Mouse (Mus musculus) lung, adult 10 weeks (tissue): ENCODE results near the gene Zfp605. TPM values are rescaled to one million over a fixed set of nuclear protein-coding genes. Genes with fewer than 3 reads are reported as not detected.

Experiments
- polyA plus RNA-seq: library from polyadenylated mRNA; stranded (reverse); fragments of 350-450 nt; fragmentation: Illumina TruSeq; extraction: RNeasy Lipid Tissue Mini Kit (QIAGEN cat#74804); gene quantifications from one replicate; pipeline ENCODE4 v1.2.3, GENCODE M21; 2014; ENCODE audit warnings: low read depth, low replicate concordance; ENCODE audit not compliant: insufficient read depth

The Zfp605 gene
- 2.1 TPM for polyA plus RNA-seq

DNA sequence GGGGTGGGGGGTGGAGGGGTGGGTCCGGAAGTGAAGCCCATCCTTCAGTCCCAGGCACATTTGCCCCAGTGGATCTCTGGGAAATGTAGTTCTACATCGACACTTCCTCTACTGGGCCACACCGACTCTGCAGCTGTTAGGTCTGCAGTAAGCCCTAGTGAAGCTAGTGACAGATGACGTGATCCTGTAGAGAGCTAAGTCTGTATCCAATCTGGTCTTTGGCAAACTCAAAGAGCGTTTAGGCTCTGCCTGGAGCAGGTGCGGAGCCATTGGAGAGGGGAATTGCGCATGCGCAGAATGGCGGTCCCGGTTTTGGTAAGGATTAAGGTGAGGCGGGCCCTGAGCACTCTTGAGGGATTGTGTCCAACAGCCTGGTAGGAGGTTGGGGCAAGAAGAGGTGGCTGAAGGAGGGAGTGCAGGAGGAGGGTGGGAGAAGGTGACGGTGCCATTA lies at the start of gene Zfp605:
Gene Zfp605 (plus strand): TSS at position 102 of the 451 bp plus-strand sequence.

DNA sequence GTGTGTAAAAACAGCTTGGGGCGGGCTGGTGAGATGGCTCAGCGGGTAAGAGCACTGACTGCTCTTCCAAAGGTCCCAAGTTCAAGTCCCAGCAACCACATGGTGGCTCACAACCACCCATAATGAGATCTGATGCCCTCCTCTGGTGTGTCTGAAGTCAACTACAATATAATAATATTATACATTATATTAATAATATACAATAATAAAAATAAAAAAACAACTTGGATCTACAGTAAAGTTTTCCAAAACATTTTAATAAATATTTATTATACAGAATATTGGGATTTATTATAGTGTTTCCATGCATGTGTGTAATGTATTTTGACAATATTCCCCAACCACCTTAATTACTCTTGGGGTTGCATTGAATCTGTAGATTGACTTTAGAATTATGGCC lies 37.5 kb upstream of the Zfp605 start, which contains the start of gene Gm17655:
Gene Gm17655 (minus strand): TSS at position 101 of the 400 bp plus-strand sequence.

DNA sequence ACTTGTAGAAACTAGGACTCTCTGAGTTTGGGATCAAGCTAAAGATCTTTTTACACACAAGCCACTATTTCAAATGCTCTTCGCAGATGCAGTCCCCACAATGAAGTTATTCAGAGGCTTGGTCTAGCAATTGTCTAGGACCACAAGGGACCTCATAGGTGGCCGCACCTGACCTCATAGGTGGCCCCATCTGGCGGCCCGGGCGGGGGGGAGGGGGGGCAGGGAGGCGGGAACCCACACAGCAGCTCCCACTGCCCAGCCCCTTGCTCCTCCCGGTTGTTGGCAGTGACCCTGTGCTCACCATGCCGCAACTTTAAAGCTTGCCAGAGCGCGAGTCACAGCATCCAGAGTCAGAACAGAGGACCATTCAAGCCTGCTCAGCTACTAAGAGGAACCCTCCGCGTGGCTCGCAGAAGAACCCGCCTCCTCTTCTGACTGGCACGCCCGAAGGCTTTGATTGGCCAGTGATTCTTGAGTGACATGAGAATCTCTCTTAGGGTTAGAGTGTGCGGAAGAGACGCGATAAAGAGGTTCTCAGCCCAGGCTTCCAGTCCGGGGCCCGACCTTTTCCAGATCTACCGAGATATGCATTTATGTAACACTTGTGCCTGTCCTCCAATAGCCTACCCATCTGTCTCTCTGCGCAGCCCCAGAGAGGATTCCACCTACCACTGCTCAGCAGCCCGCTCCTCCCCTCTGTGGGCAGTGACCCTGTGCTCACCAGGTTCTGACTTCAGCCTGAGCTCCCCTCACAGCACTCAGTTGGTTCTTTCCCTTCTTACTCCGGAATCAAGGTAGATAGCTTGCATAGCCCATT lies 15.7 kb upstream of the Zfp605 start, which contains the start of gene Gm35315:
Gene Gm35315 (minus strand): TSS at position 391 of the 817 bp plus-strand sequence.

DNA sequence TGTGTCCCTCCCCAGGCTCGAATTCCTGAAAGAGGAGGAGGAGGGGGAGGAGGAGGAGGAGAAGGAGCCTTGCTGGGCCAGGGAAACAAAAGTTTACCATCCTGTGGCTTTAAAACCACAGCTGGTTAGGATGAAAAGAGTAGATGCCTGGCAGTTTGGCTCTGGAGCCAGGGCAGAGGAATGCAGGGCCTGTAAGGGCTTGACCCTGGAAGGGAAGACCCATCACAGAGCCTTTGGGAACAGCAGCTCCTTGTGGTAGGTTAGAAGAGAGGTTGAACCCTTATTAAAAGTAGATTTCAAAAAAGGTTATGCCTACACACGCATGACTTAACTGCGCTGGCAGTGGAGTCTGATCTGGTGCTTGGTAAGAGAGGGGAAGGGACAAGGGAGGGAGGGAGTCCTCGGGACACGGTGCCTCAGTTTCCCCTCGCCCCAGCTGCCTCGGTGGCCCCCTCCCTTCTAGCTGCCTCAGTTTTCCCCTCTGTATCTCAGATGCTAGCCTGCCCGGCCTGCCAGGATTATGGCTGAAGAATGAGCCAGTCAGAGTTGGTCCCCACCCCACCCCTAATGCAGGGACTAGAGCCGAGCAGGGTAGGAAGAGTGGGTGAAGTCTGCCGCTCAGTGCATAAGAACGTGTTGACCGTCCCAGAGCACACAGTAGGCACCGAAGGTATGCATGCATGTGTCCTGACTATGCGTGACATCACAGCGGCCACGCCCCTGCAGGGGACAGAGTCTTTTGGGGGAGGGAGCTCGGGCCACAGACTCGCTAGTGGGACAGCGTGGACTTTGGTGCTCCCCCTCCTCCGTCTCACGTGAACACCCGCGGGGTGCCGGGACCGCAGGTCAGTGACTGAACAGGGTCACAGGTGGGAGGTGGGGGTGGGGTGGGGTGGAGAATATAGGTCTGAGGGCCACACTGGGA lies 10.0 kb upstream of the Zfp605 start, which contains the start of gene Plcxd1:
Gene Plcxd1 (plus strand): TSS at position 314 of the 925 bp plus-strand sequence.

DNA sequence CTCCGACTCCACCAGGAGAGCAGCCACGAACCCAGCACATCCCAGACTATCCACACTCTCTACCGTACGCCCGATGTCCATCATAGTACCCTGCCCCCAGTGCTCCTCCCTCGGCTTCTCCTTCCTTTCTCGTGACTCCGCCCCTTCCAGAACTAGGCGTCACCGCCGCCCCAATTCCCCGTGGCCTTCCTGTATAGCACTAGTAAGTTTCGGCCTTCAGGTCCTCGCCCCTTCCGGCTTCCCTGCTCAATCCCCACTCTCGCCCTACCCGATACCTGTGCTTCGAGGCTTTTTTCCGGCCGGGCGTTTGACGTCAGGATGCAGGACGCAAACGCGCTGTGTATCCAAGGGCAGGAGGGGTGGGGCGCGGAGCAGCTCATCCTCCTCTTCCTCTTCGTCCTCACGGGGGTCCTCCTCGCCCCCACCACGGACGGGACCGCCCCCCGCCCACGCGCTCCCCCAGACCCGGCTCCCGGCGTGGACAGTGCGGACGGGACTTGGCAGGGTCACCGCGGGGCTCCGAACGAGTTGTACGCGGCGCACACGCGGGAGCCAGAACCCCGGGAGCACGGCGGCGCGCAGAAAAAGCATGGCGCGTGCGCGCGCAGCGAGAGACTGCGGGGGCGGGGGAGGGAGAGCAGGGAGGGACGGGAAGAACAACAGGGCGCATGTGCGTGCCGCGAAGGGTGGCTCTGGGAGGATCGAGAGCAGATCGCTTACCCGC lies 2.1 kb upstream of the Zfp605 start, which contains the start of gene Gtpbp6:
Gene Gtpbp6 (minus strand): TSS at position 617 of the 724 bp plus-strand sequence.

DNA sequence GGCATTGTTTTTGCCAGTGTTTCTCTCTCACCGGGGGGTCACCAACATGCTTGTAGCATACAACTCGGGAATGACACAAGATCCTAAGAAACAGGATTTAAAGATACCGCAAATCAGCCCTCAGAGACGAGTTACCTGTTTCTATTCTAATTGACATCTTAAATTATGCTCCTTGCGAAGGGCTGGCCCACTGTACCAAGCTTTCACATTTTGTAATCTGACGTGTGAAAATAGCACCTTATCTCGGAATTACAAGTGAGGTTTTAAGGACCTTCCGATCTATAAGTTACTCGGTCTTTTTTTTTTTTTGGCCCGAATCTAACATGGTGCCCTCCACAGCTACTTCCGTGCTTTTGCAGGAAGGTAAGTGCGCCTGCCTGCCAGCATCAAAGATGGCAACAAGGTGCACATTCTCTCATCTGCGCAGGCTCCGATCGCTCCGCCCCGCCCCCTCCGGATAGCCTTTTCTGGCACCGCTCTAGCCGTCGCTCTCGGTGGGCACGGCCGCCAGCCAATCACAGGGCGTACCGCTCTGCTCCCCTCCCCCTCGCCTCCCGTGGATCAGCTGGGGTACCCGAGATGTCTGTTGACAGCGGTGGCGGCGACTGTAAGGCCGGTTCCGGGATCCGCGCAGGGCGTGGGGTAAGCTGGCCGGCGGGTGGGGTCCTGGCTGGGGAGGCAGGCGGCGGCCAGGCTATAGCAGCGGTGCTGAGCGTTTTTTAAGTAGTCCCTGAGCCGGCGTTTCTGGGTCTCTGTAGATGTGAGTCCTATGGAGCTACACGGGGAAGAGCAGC lies 25.6 kb downstream of the Zfp605 start, which contains the start of gene Chfr:
Gene Chfr (plus strand): TSS at position 550 of the 794 bp plus-strand sequence.

DNA sequence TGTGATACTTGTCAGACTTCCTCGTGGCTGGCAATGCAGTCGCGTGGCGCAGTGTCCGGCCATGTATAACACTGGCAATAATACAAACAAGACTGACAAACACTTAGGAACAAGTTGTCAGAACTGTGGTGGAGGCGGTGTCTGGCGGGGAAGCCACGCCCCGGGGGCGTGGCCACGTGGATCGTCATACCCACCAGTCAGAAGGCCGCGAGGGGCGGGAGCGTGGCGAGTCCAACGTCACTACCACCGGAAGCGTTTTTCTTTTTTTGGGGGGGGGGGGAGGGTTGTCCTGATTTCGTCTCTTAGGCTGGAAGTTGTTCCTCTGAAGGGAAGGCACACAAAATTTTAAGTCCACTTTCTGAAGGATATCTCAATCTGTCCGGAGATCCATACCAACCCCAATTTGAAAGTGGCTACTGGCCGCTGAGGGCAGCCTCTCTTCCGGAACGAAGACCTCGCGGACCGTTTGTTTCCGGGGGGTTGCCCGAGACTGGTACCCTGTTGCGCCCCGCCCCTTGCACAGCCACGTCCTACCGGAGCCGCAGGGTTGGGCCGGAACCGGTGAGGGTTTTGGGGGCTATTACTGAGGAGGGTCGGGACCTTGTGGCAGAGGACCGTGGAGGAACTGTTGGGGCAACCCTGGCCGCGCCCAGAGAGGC lies 66.6 kb downstream of the Zfp605 start, which contains the start of gene Golga3:
Gene Golga3 (plus strand): TSS at position 340 of the 659 bp plus-strand sequence.

Other genes starting within 250 kb of the Zfp605 start
- gene Gm15446, start 186.7 kb upstream of the Zfp605 start, polyA plus RNA-seq, result 6.7 TPM
- gene Zfp932, start 113.6 kb upstream of the Zfp605 start, polyA plus RNA-seq, result 13.1 TPM
- 1.9 TPM for gene Gm17655, start 37.6 kb upstream of the Zfp605 start, polyA plus RNA-seq
- gene Gm35315, start 15.7 kb upstream of the Zfp605 start, polyA plus RNA-seq, result 0.23 TPM
- 0.45 TPM for gene Plcxd1, start 10.1 kb upstream of the Zfp605 start, polyA plus RNA-seq
- gene Gtpbp6, start 1.9 kb upstream of the Zfp605 start, polyA plus RNA-seq, result 32.5 TPM
- 17.1 TPM for gene Chfr, start 25.8 kb downstream of the Zfp605 start, polyA plus RNA-seq
- gene Golga3, start 66.6 kb downstream of the Zfp605 start, polyA plus RNA-seq, result 7.1 TPM
- 9.2 TPM for gene Ankle2, start 120.9 kb downstream of the Zfp605 start, polyA plus RNA-seq
- gene Pgam5, start 159.8 kb downstream of the Zfp605 start, polyA plus RNA-seq, result 16.7 TPM
- gene Pxmp2, start 176.1 kb downstream of the Zfp605 start, polyA plus RNA-seq, result 21.2 TPM
- 1.0 TPM for gene Pole, start 176.2 kb downstream of the Zfp605 start, polyA plus RNA-seq
- 0.56 TPM for gene P2rx2, start 233.1 kb downstream of the Zfp605 start, polyA plus RNA-seq
- 0.40 TPM for gene Lrcol1, start 234.6 kb downstream of the Zfp605 start, polyA plus RNA-seq